Mouse (Mus musculus) erythroblast, embryonic 14.5 days (primary cell): Measurements from ENCODE around the gene Tgfbr3.

ENCODE experiments used
- GATA1 ChIP-seq: IDR thresholded peaks from 2 replicates; pipeline ENCODE4 v1.6.1; 2012; ENCODE audit warnings: low read length, inconsistent platforms, mixed read lengths
- TAL1 ChIP-seq: IDR thresholded peaks from 3 replicates; pipeline ENCODE4 v1.6.1; 2012; ENCODE audit warnings: low read length, inconsistent platforms, mixed read lengths

GRCm38 (mm10) chr5:107219883-107220282 lies 69.5 kb downstream of the Tgfbr3 start:
- TF ChIP-seq TAL1 = no peak
- no peak for TF ChIP-seq GATA1
